Mouse (Mus musculus) layer of hippocampus, adult 18-20 months (tissue): ENCODE measurements at regions not wholly inside any gene's neighbourhood (a gene's known extent, or its start where the extent isn't known, plus 50 kb on each side); places are given as distances from the start of the nearest gene placed in this dataset.
"Not testable (repeated sequence)": the region's sequence is repeated elsewhere in the genome, so short reads cannot be mapped to it uniquely, and the experiment has no call there.

Experiments used
- DNase-seq, 2 experiments: peaks; one replicate each; pipeline ENCODE4 v3.0.0; 2022; ENCODE audit warnings: low spot score in 2 of 2

- DNase-seq, result no peak
Observed at GRCm38 (mm10) chr1:101524447-101524846, 1751.9 kb downstream of the Cntnap5b start.

DNA sequence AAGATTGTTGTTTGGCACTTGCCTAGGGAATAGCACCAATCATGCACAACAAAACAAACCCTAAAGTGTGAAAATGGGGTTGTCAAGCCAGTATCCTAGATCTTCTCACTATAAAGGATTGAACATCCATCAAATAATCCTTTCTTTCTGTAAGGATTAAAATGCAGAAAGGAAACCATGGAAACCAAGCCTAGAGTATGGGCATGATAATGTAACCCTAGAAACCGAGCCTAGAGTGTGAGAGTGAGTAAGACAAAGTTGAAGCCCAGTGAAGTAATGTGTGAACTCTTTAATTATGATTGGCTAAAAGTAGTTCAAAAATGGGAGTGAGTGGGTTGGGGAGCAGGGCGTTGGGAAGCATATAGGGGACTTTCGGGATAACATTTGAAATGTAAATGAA, 1757.4 kb downstream of the Cntnap5b start:
- DNase-seq, result no peak

GRCm38 (mm10) chr1:101572256-101572655, 1799.7 kb downstream of the Cntnap5b start:
- peak; percentile 25 to 78 for DNase-seq

GRCm38 (mm10) chr1:101585325-101586028, 1812.9 kb downstream of the Cntnap5b start:
- DNase-seq, result peak in 1 of 2 experiments; percentile 5

GRCm38 (mm10) chr1:101628461-101628860, 1855.9 kb downstream of the Cntnap5b start:
- no peak for DNase-seq

- no peak for DNase-seq
Observed at GRCm38 (mm10) chr1:101629006-101629405, 1856.4 kb downstream of the Cntnap5b start.

GRCm38 (mm10) chr1:101664287-101664686, 1891.7 kb downstream of the Cntnap5b start:
- DNase-seq, result not testable (repeated sequence)

DNA sequence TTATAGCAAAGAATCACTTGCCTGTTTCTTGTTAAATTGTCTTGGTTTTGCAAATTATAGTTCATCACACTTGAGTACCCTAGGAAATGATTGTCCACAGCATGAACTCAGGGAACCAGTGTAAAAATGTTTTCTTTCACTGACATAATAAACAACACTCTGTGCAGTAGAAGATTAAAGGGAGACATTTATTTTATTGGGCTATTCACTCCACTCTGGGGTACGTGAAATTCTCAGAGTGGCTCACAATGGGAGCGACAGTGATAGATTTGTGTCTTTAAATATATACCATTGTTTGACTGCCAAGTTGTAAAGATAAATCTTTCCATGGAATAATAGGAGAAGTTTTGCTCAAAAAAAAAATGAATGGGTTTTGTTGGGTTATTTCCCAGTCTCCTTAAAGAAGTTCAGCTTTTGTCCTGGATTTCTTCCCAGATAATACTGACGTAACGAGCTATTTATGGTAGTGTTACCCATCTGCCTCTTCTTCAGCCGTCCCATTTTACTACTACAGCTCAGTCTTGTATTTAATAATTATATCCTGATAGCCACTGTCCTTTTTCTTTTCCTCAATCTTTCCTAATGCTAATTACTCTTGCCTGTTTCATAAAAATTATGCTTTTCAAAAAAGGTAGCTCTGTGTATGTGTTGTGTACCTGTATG, 1911.3 kb downstream of the Cntnap5b start:
- no peak for DNase-seq

GRCm38 (mm10) chr1:101684983-101685382, 1912.4 kb downstream of the Cntnap5b start:
- DNase-seq, result no peak
